Mouse (Mus musculus) mouse trophoblast stem cell (cell line): ENCODE data around the gene Cic.

Experiments used
- in situ Hi-C, 2 experiments: fragments of 300-500 bp; cut with MseI, MboI; formaldehyde crosslinking; loops; 2 replicates in 1 of 2; 3 replicates in 1 of 2; pipeline ENCODE4 v1.15.1; 2025

Gene Cic

DNA sequence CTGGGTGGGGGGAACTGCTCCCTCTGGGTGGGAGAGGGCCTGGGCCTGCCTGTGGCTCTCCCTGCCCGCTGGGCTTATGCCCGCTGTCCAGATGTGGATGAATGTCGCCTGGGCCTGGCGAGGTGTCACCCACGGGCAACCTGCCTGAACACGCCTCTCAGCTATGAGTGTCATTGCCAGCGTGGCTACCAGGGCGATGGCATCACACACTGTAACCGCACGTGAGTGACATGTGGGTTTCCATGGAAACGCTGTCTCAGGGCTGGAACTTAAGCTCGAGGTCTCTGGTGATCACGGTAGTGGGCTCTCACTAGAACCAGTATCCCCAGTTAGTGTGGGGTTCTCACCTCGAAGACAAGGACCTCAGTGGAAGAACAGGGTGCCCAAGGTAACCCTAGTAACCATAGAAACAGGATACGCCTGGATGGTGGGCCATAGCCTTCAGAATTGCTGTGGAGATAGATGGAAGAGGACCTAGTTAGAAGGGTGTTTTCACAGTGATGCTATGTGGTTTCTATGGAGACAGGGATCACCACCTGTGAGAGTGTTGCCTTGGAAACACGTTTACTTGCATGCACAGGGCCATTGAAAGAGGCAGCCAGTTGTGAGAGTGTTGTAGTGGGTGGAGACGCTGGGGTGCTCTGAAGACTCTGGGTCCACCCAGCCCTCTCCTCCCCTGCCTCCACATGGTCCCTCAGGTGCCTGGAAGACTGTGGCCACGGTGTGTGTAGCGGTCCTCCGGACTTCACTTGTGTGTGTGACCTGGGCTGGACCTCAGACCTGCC is 73.7 kb downstream of the Cic start:
- in situ Hi-C loops: no loop called here
